Mouse (Mus musculus) stomach, postnatal 0 days (tissue): ENCODE results near the gene Dpt. TPM values are rescaled to one million over a fixed set of nuclear protein-coding genes. Genes with fewer than 3 reads are reported as not detected.
"Not testable (repeated sequence)": the region's sequence is repeated elsewhere in the genome, so short reads cannot be mapped to it uniquely, and the experiment has no call there.

Experiments used
- ATAC-seq: fragments of 200-750 bp; cut with Nextera tagmentation; 2 replicates; pipeline ENCODE4 v1.8.0; 2017; ENCODE audit not compliant: low FRiP score, low TSS enrichment
- DNase-seq: peaks from one replicate; pipeline ENCODE4 v3.0.0-alpha.2; 2016; ENCODE audit warnings: low spot score
- H3K27ac ChIP-seq: fragments of 300-500 bp; sonication (generic); replicated peaks from 2 replicates; pipeline ENCODE4 v1.5.1; 2014; ENCODE audit warnings: mild to moderate bottlenecking, control low read depth
- H3K27me3 ChIP-seq: fragments of 300-500 bp; sonication (generic); 2 replicates; pipeline ENCODE4 v1.6.1; 2014; ENCODE audit warnings: low read length; ENCODE audit not compliant: control insufficient read depth, insufficient read depth
- H3K36me3 ChIP-seq: fragments of 300-500 bp; sonication (generic); 2 replicates; pipeline ENCODE4 v1.6.1; 2014; ENCODE audit warnings: low read length, mixed read lengths; ENCODE audit not compliant: control insufficient read depth, insufficient read depth
- H3K4me1 ChIP-seq: fragments of 300-500 bp; sonication (generic); replicated peaks from 2 replicates; pipeline ENCODE4 v1.6.1; 2014; ENCODE audit warnings: antibody characterized with exemption; ENCODE audit not compliant: control insufficient read depth, insufficient read depth
- H3K4me2 ChIP-seq: fragments of 300-500 bp; sonication (generic); replicated peaks from 2 replicates; pipeline ENCODE4 v1.6.1; 2014; ENCODE audit warnings: low read depth, mild to moderate bottlenecking, control low read depth, moderate library complexity
- H3K4me3 ChIP-seq: fragments of 300-500 bp; sonication (generic); 2 replicates; pipeline ENCODE4 v1.5.1; 2014; ENCODE audit warnings: low read depth, low read length, control low read depth
- H3K9ac ChIP-seq: fragments of 300-500 bp; sonication (generic); 2 replicates; pipeline ENCODE4 v1.6.1; 2014; ENCODE audit warnings: mild to moderate bottlenecking, low read length, control low read depth, mixed read lengths
- H3K9me3 ChIP-seq: fragments of 300-500 bp; sonication (generic); 2 replicates; pipeline ENCODE4 v1.6.1; 2016; ENCODE audit warnings: low read length; ENCODE audit not compliant: control insufficient read depth
- CTCF ChIP-seq: IDR thresholded peaks from 2 replicates; pipeline ENCODE4 v1.5.1; 2016; ENCODE audit warnings: antibody characterized with exemption, low read depth, mild to moderate bottlenecking, moderate library complexity
- EP300 ChIP-seq: optimal IDR thresholded peaks from 2 replicates; pipeline ENCODE3; 2016; ENCODE audit warnings: antibody characterized with exemption
- WGBS: fragments of 180-500 bp; shearing (Covaris S2); extraction: QIAGEN DNeasy Blood & Tissue Kit; methylation state at CpG from one replicate; pipeline ENCODE4 v1.1.7; 2014; 5-methylcytosine and 5-hydroxymethylcytosine counted together
- polyA plus RNA-seq: library from polyadenylated mRNA; unstranded; fragments of >200 nt; fragmentation: Nextera tagmentation; extraction: Ambion mirVana; gene quantifications from 2 replicates; pipeline ENCODE4 v1.2.1, GENCODE M21; 2015

Dpt gene
- polyA plus RNA-seq, 1 experiment from 2014 or later: 35.6 TPM

GRCm38 (mm10) chr1:164766646-164767045 is 29.8 kb upstream of the Dpt start:
- Histone ChIP-seq H3K27me3 (no peaks in the 10 kb centered on the region), H3K4me3 (no peak overlapping the region), H3K9me3 (no peaks in the 10 kb centered on the region), H3K4me1 (no peaks in the 10 kb centered on the region), H3K36me3 (no peaks in the 10 kb centered on the region), H3K9ac (no peak overlapping the region), H3K4me2 (no peak overlapping the region), H3K27ac (no peak overlapping the region)
- no peak for TF ChIP-seq EP300
- no peak for TF ChIP-seq CTCF
- WGBS: 57% methylated on average over 3 of the region's 3 CpGs
- DNase-seq (no peak), ATAC-seq (no peak)

GRCm38 (mm10) chr1:164770611-164771010 is 25.8 kb upstream of the Dpt start:
- peak; percentile 60; the same call in 1 of the 2 replicates for ATAC-seq
- Histone ChIP-seq H3K4me1 (no peaks in the 10 kb centered on the region), H3K9ac (no peak overlapping the region), H3K36me3 (no peaks in the 10 kb centered on the region), H3K27ac (no peak overlapping the region; the same call in 1 of the 2 replicates), H3K27me3 (no peaks in the 10 kb centered on the region), H3K4me3 (no peak overlapping the region), H3K9me3 (no peaks in the 10 kb centered on the region), H3K4me2 (no peak overlapping the region)
- DNase-seq: peak; percentile 34
- WGBS: 46% methylated on average over 7 of the region's 7 CpGs
- TF ChIP-seq CTCF (peak; percentile 5; the same call in 1 of the 2 replicates), EP300 (peak; percentile 68)

- no peaks in the 10 kb centered on the region for H3K9me3 ChIP-seq
- ATAC-seq: no peak
- H3K4me3 ChIP-seq: no peak overlapping the region
- DNase-seq: no peak
- H3K4me1 ChIP-seq: no peaks in the 10 kb centered on the region
- no peak overlapping the region for H3K9ac ChIP-seq
- no peaks in the 10 kb centered on the region for H3K36me3 ChIP-seq
- WGBS: 54% methylated on average over 7 of the region's 7 CpGs
- no peak overlapping the region for H3K27ac ChIP-seq
- TF ChIP-seq CTCF (no peak), EP300 (no peak)
- H3K27me3 ChIP-seq: no peaks in the 10 kb centered on the region
- H3K4me2 ChIP-seq: no peak overlapping the region
These were observed 15.5 kb upstream of the Dpt start for GRCm38 (mm10) chr1:164780851-164781510.

- ATAC-seq (no peak), DNase-seq (no peak)
- Histone ChIP-seq H3K4me2 (no peak overlapping the region), H3K27ac (no peak overlapping the region), H3K9me3 (no peaks in the 10 kb centered on the region), H3K36me3 (no peaks in the 10 kb centered on the region), H3K4me1 (no peaks in the 10 kb centered on the region), H3K9ac (no peak overlapping the region), H3K27me3 (no peaks in the 10 kb centered on the region), H3K4me3 (no peak overlapping the region)
- no peak for TF ChIP-seq CTCF
- TF ChIP-seq EP300: no peak
- WGBS: 83% methylated on average over 5 of the region's 5 CpGs
These were observed 10.3 kb upstream of the Dpt start for GRCm38 (mm10) chr1:164786165-164786564.

DNA sequence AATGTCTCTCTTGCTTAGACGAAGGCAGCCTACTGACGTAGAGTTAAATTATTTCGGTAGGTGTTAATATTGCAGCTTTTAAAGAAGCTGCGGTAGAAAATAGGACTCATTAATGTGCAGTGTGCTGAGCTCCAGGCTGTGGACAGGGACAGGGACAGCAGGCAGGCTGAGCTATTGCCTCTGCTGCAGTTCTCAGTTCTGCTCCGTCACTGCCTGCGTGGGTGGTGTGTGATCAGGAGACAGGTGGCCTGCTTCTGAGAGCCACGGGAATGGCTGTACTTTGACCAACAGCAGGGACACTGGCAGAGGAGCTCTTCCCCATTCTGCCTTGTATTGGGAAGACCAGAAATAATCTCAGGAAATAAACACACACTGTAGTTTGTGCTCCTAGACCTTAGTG is 8.7 kb upstream of the Dpt start:
- no peaks in the 10 kb centered on the region for H3K36me3 ChIP-seq
- H3K4me2 ChIP-seq: no peak overlapping the region
- no peaks in the 10 kb centered on the region for H3K4me1 ChIP-seq
- no peak overlapping the region for H3K9ac ChIP-seq
- TF ChIP-seq EP300: no peak
- TF ChIP-seq CTCF: no peak
- no peaks in the 10 kb centered on the region for H3K9me3 ChIP-seq
- DNase-seq (no peak), ATAC-seq (0 out of 2 replicates have a peak, but pooled peaks have one; percentile 40)
- no peak overlapping the region for H3K4me3 ChIP-seq
- 66% methylated on average over 7 of the region's 7 CpGs for WGBS
- no peaks in the 10 kb centered on the region for H3K27me3 ChIP-seq
- no peak overlapping the region for H3K27ac ChIP-seq

- Histone ChIP-seq H3K4me2 (no peak overlapping the region), H3K4me3 (no peak overlapping the region), H3K9ac (no peak overlapping the region), H3K27me3 (no peaks in the 10 kb centered on the region), H3K36me3 (no peaks in the 10 kb centered on the region), H3K27ac (no peak overlapping the region), H3K9me3 (no peaks in the 10 kb centered on the region), H3K4me1 (no peaks in the 10 kb centered on the region)
- DNase-seq (no peak), ATAC-seq (no peak)
- TF ChIP-seq CTCF (no peak), EP300 (no peak)
- WGBS: 78% methylated on average over 7 of the region's 7 CpGs
These were observed 8.2 kb upstream of the Dpt start for GRCm38 (mm10) chr1:164788292-164788691.

DNA sequence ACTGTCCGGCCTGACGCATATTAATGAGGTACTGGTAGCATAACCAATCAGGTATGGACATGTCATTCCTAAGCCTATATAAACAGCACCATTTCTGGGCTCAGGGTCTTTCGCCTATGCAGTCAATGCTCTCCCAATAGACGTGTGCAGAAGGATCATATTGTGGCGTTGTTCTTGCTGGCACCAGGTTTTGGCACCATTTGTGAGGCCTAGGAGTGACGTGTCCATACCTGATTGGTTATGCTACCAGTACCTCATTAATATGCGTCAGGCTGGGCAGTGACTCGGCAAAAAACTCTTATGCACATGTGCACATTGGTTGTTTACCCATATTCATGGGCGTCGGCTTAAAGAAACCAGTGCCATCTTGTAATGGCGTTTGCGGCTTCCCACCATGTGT is 6.1 kb upstream of the Dpt start:
- ATAC-seq, H3K27me3 ChIP-seq, H3K4me3 ChIP-seq, H3K36me3 ChIP-seq, H3K4me2 ChIP-seq, H3K9me3 ChIP-seq, H3K27ac ChIP-seq, H3K9ac ChIP-seq, DNase-seq, H3K4me1 ChIP-seq: not testable (repeated sequence)
- WGBS: 94% methylated on average over 12 of the region's 12 CpGs
